Mouse (Mus musculus): Measurements from ENCODE around the gene Bmper. TPM values are rescaled to one million over a fixed set of nuclear protein-coding genes. Genes with fewer than 3 reads are reported as not detected.
A peak's percentile ranks its signal among the peaks of the same experiment; 100 is the strongest.

Gene Bmper
- 1 to 10 TPM; 4.9 to 7.5 TPM for total RNA-seq (2021)

GRCm38 (mm10) chr9:23222841-23223548, at the start of gene Bmper:
Bmper (plus strand) TSS chr9:23223076.
- peak; percentile 56 for DNase-seq
- intact Hi-C loops (cut with DNase I): loop anchor here (10.0 kb wide), 2 partner anchors 518 to 688 kb away; no protein-coding TSS in a partner anchor

DNA sequence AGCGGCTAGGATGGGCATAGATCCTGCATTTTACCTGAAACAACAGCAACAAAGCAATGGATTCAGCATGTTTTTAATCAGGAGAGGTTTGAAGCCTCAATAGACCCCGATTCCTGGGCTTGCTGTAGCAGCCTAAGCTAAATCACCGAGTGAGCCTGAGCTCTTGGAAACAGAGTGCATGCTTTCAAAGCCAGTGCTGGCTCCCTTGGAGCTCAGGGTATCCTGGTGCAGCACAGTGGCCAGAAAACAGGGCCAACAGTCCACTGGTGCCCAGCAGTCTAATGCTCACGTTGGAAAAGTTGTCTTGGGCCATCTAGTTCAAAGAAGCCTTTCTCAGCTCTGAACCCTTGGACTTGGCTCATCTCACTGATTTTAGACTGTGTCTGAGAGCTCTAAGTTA, 45.4 kb upstream of the Bmper start:
- intact Hi-C loops (cut with DNase I): no loop called here
- peak; percentile 16 for DNase-seq

- intact Hi-C loops (cut with DNase I): no loop called here
- no peak for DNase-seq
Observed at GRCm38 (mm10) chr9:23187181-23187580, 35.7 kb upstream of the Bmper start.

GRCm38 (mm10) chr9:23188136-23188535, 34.7 kb upstream of the Bmper start:
- DNase-seq: no peak

GRCm38 (mm10) chr9:23190950-23191349, 31.9 kb upstream of the Bmper start:
- intact Hi-C loops (cut with DNase I): no loop called here
- DNase-seq: no peak

More at GRCm38 (mm10) chr9:23188136-23188535, 34.7 kb upstream of the Bmper start:
- intact Hi-C loops (cut with DNase I): no loop called here

- no peak for DNase-seq
- intact Hi-C loops (cut with DNase I): no loop called here
Observed at GRCm38 (mm10) chr9:23191431-23191830, 31.4 kb upstream of the Bmper start.

GRCm38 (mm10) chr9:23192567-23193331, 30.1 kb upstream of the Bmper start:
- intact Hi-C loops (cut with DNase I): no loop called here
- DNase-seq: no peak

DNA sequence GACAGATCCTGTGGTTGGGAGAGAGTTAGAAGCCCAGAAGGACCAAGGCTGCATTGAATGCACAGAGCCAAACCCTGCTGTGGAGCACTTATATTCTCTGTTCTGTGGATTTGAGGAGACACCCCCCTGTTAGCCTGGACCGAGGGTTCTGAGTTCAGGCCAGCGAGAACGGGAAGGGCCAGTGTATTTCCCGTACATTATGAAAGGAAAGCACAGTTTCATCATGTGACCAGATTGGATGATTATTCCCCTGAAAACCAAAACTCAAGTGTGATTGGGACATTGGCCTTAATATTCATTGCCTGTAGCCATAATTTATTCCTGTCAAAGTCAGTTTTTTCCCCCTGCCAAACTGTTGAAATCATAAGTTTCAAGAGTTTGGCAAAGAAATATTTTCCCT, 23.9 kb upstream of the Bmper start:
- intact Hi-C loops (cut with DNase I): no loop called here
- no peak for DNase-seq

DNA sequence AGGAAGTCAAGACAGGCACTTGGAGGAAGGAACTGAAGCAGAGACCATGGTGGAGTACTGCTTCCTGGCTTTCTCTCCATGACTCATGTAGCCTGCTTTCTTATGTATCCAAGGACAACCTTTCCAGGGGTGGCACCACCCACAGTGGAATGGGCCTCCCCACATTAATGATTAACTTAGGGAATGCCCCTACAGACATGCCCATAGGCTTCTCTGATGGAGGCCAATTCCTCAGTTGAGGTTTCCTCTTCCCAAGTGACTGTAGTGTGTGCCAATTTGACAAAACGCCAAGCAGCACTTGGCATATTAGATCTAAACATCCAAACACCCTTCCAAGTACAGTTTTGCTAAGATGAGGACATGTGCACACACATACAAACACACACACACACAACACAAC, 23.0 kb upstream of the Bmper start:
- intact Hi-C loops (cut with DNase I): no loop called here
- DNase-seq: peak; percentile 36

- no peak for DNase-seq
- intact Hi-C loops (cut with DNase I): no loop called here
Observed at GRCm38 (mm10) chr9:23200828-23201227, 22.0 kb upstream of the Bmper start.

- DNase-seq: no peak
- intact Hi-C loops (cut with DNase I): no loop called here
Observed at GRCm38 (mm10) chr9:23202431-23202830, 20.4 kb upstream of the Bmper start.

- no peak for DNase-seq
Observed at GRCm38 (mm10) chr9:23204339-23205288, 18.3 kb upstream of the Bmper start.

GRCm38 (mm10) chr9:23205304-23205703, 17.6 kb upstream of the Bmper start:
- no peak for DNase-seq
- intact Hi-C loops (cut with DNase I): no loop called here

More at GRCm38 (mm10) chr9:23204339-23205288, 18.3 kb upstream of the Bmper start:
- intact Hi-C loops (cut with DNase I): no loop called here

GRCm38 (mm10) chr9:23205757-23206156, 17.1 kb upstream of the Bmper start:
- DNase-seq: no peak
- intact Hi-C loops (cut with DNase I): no loop called here

GRCm38 (mm10) chr9:23206181-23206580, 16.7 kb upstream of the Bmper start:
- intact Hi-C loops (cut with DNase I): no loop called here
- DNase-seq: no peak

- intact Hi-C loops (cut with DNase I): loop anchor here (5.0 kb wide), 1 partner anchor 185 kb away; no protein-coding TSS in a partner anchor
- DNase-seq: peak; percentile 81
Observed at GRCm38 (mm10) chr9:23212303-23212702, 10.6 kb upstream of the Bmper start.

DNA sequence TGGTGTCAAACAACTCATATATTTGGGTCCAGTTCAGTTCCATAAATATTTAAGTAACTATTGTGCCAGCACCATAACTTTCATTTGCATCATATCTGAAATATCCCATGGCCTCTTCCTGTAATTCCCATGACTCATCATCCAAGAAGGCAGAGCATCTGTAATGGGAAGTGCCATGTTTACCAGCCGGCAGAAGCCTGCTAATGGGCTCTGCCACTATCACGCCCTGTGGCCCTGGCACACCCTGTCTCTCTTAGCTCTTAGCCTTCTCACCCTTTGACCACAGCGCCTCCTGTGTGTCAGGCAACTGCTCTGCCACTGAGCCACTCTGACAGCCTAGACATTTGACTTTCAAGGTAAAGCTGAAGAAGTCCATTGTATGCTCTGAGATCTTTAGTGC, 3.1 kb upstream of the Bmper start:
- no peak for DNase-seq
- intact Hi-C loops (cut with DNase I): loop anchor here (10.0 kb wide), 2 partner anchors 515 to 685 kb away; no protein-coding TSS in a partner anchor

- intact Hi-C loops (cut with DNase I): loop anchor here (10.0 kb wide), 2 partner anchors 517 to 687 kb away; no protein-coding TSS in a partner anchor
- no peak for DNase-seq
Observed at GRCm38 (mm10) chr9:23221976-23222375, 900 bp upstream of the Bmper start.

GRCm38 (mm10) chr9:23222492-23222840, 410 bp upstream of the Bmper start:
- DNase-seq: no peak
- intact Hi-C loops (cut with DNase I): loop anchor here (10.0 kb wide), 2 partner anchors 518 to 688 kb away; no protein-coding TSS in a partner anchor

DNA sequence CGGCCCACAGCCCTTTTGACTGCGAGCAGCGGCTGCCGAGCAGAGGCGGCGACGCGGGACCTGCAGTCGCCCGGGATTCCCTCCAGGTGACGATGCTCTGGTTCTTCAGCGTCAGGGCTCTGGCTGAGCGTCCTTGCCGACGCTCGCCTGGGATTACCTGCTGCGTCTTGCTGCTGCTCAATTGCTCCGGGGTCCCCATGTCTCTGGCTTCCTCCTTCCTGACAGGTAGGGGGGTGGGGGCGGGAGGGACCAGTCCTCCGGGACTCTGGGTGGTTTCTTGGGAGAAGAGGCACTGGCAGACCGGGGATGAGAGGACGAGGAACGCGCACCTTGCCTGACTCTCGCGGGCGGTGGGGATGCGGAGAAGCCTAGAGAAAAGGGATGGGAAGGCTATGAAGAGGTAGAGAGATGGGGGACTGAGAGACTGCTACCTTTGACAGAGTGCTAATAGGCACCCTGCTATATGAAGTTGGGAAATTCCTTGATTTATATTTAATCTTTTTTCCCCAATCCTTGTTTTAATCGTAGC, 737 bp downstream of the Bmper start:
- no peak for DNase-seq
- intact Hi-C loops (cut with DNase I): loop anchor here (10.0 kb wide), 2 partner anchors 519 to 689 kb away; no protein-coding TSS in a partner anchor

All from left cerebral cortex, postnatal 4 days (tissue).